ENCODE assay signal across 9 mouse cellular contexts in genomic region chr11:114065596-114065995, GRCm38 (mm10). TPM values are rescaled to one million over a fixed set of nuclear protein-coding genes. Genes with fewer than 3 reads are reported as not detected.
A peak's percentile ranks its signal among the peaks of the same experiment; 100 is the strongest.
DNase-seq lines count a peak whose midpoint lies in the region; ATAC-seq and TF ChIP-seq lines count a peak whose summit lies in the region.
"Had no signal": no experiment of that assay in that cellular context is flagged by ENCODE, and none has a peak within 500 bp of the region (broad histone marks: within the 10 kb centered on the region; RNA-seq: fewer than 3 reads in every experiment).

No protein-coding gene starts in this region.

- WGBS in liver, embryonic 12.5 days (ENCODE audit: insufficient replicate concordance): 6% methylated on average over 19 of the region's 19 CpGs
- WGBS in stomach, embryonic 16.5 days: 3% methylated on average over 19 of the region's 19 CpGs

- H3K27ac ChIP-seq in gastrocnemius, adult 2 months: no peak overlapping the region
- H3K27ac ChIP-seq in liver, embryonic 12.5 days: no peak overlapping the region
- no peak overlapping the region for H3K27ac ChIP-seq in stomach, embryonic 16.5 days (ENCODE audit: low read length)

- DNase-seq in gastrocnemius, adult 2 months: no peak
- DNase-seq in gastrocnemius, postnatal 4 days (ENCODE audit: low spot score in 2 of 2): no peak
- DNase-seq in retina, postnatal 1 day: peak; percentile 38
- no peak for DNase-seq in retina, embryonic 14.5 days (ENCODE audit: low spot score)
- no peak for DNase-seq in layer of hippocampus, adult 11-12 months (ENCODE audit: low spot score)
- DNase-seq in kidney, postnatal 25 days: no peak
- DNase-seq: kidney, postnatal 36 days had no signal

- no peak for TF ChIP-seq CTCF in gastrocnemius, adult 2 months (IDR thresholded peaks at IDR 0.05)

- H3K9me3 ChIP-seq in liver, embryonic 12.5 days (replicated peaks): no peaks in the 10 kb centered on the region
- no peaks in the 10 kb centered on the region for H3K9me3 ChIP-seq in stomach, embryonic 16.5 days (replicated peaks; ENCODE audit: control insufficient read depth, low read length)

- H3K4me3 ChIP-seq in gastrocnemius, adult 2 months: peak overlapping the region; percentile 76
- H3K4me3 ChIP-seq in liver, embryonic 12.5 days: peak overlapping the region; percentile 51
- peak overlapping the region; percentile 68 for H3K4me3 ChIP-seq in stomach, embryonic 16.5 days (replicated peaks; ENCODE audit: low read length)

- H3K4me1 ChIP-seq in liver, embryonic 12.5 days: peaks cover 4% of the 10 kb centered on the region; the same call in 1 of the 2 replicates
- peaks cover 28% of the 10 kb centered on the region for H3K4me1 ChIP-seq in stomach, embryonic 16.5 days (ENCODE audit: control insufficient read depth, insufficient read depth, low read length)

- H3K27me3 ChIP-seq in liver, embryonic 12.5 days (replicated peaks): peaks cover 88% of the 10 kb centered on the region
- H3K27me3 ChIP-seq in stomach, embryonic 16.5 days (ENCODE audit: control insufficient read depth, insufficient read depth, low read length): peaks cover 19% of the 10 kb centered on the region

- peak overlapping the region; percentile 65 for H3K4me2 ChIP-seq in liver, embryonic 12.5 days
- peak overlapping the region; percentile 97 for H3K4me2 ChIP-seq in stomach, embryonic 16.5 days (ENCODE audit: low read depth, low read length)

- no peaks in the 10 kb centered on the region for H3K36me3 ChIP-seq in liver, embryonic 12.5 days
- H3K36me3 ChIP-seq in stomach, embryonic 16.5 days (ENCODE audit: control insufficient read depth, insufficient read depth, low read length): no peaks in the 10 kb centered on the region

- intact Hi-C loops in gastrocnemius, adult 2 months (cut with DNase I): loop anchor here (5.0 to 10.0 kb wide), 2 partner anchors 201 to 217 kb away; no protein-coding TSS in a partner anchor

- no peak overlapping the region for H3K9ac ChIP-seq in liver, embryonic 12.5 days
- H3K9ac ChIP-seq in stomach, embryonic 16.5 days (ENCODE audit: low read length): peak overlapping the region; percentile 77

- no peak for ATAC-seq in liver, embryonic 12.5 days
- no peak for ATAC-seq in stomach, embryonic 16.5 days (ENCODE audit: insufficient read depth, low FRiP score)

RNA-seq across cellular contexts. Expression of gene Sdk2, which starts 1.2 kb away (rescaled TPM):
- under 1 TPM; 0.23 to 0.84 TPM for total RNA-seq in gastrocnemius, adult 2 months (2021)
- 10 to 100 TPM; 16.3 to 19.2 TPM for total RNA-seq in gastrocnemius, postnatal 4 days (2021)
- 1.1 TPM in 2 replicates for polyA plus RNA-seq in liver, embryonic 12.5 days (2016; fragmentation: Nextera tagmentation; extraction: Ambion mirVana)
- polyA plus RNA-seq in stomach, embryonic 16.5 days (2015; fragmentation: Nextera tagmentation; extraction: Ambion mirVana): 2.0 and 2.5 TPM in 2 replicates

Comparison
In these comparisons a context has a peak if more than half of its experiments do, and no peak if none do; other contexts are left out.
1. RNA of gene Sdk2, which starts 1.2 kb away (total RNA-seq): 16.3 to 19.2 TPM in gastrocnemius, postnatal 4 days; 0.23 to 0.84 TPM in gastrocnemius, adult 2 months; every median in the first group is over 4 times any median in the second.
2. Peak in every context shown above with its lines, with median percentiles within 50 percentile points of each other: H3K4me3 ChIP-seq.